Mouse (Mus musculus): ENCODE measurements around the gene E130309D02Rik. TPM values are rescaled to one million over a fixed set of nuclear protein-coding genes. Genes with fewer than 3 reads are reported as not detected.

The E130309D02Rik gene
- polyA plus RNA-seq, 1 experiment from 2014 or later = 15.7 TPM

- H3K9ac ChIP-seq (ENCODE audit: low read length) = no peak overlapping the region
- H3K36me3 ChIP-seq (ENCODE audit: control insufficient read depth, insufficient read depth, low read length) = no peaks in the 10 kb centered on the region
- H3K4me1 ChIP-seq (replicated peaks; ENCODE audit: control insufficient read depth, insufficient read depth) = no peaks in the 10 kb centered on the region
- no peak overlapping the region for H3K4me2 ChIP-seq (replicated peaks; ENCODE audit: low read depth)
- peaks cover 7% of the 10 kb centered on the region; the same call in 1 of the 2 replicates for H3K27me3 ChIP-seq (ENCODE audit: control insufficient read depth, insufficient read depth, low read length)
- DNase-seq (ENCODE audit: low spot score) (no peak), ATAC-seq (ENCODE audit: low FRiP score, low TSS enrichment) (no peak)
- no peak overlapping the region for H3K27ac ChIP-seq (replicated peaks)
- no peaks in the 10 kb centered on the region for H3K9me3 ChIP-seq (ENCODE audit: control insufficient read depth, low read length)
- TF ChIP-seq CTCF (IDR thresholded peaks at IDR 0.05; ENCODE audit: low read depth) (peak; percentile 58), EP300 (optimal IDR thresholded peaks at IDR 0.05) (no peak)
- 37% methylated on average over 6 of the region's 6 CpGs for WGBS
- no peak overlapping the region for H3K4me3 ChIP-seq (ENCODE audit: low read depth, low read length)
Observed at GRCm38 (mm10) chr5:143284762-143285161, 30.4 kb downstream of the E130309D02Rik start.

- ATAC-seq (ENCODE audit: low FRiP score, low TSS enrichment) (no peak), DNase-seq (ENCODE audit: low spot score) (no peak)
- WGBS = 40% methylated on average over 9 of the region's 10 CpGs
- Histone ChIP-seq H3K27ac (replicated peaks) (no peak overlapping the region), H3K4me3 (ENCODE audit: low read depth, low read length) (no peak overlapping the region), H3K27me3 (ENCODE audit: control insufficient read depth, insufficient read depth, low read length) (no peaks in the 10 kb centered on the region), H3K9ac (ENCODE audit: low read length) (no peak overlapping the region), H3K9me3 (ENCODE audit: control insufficient read depth, low read length) (no peaks in the 10 kb centered on the region), H3K4me1 (replicated peaks; ENCODE audit: control insufficient read depth, insufficient read depth) (no peaks in the 10 kb centered on the region), H3K4me2 (replicated peaks; ENCODE audit: low read depth) (no peak overlapping the region), H3K36me3 (ENCODE audit: control insufficient read depth, insufficient read depth, low read length) (no peaks in the 10 kb centered on the region)
- TF ChIP-seq CTCF (IDR thresholded peaks at IDR 0.05; ENCODE audit: low read depth) (no peak), EP300 (optimal IDR thresholded peaks at IDR 0.05) (no peak)
Observed at GRCm38 (mm10) chr5:143279247-143279646, 35.9 kb downstream of the E130309D02Rik start.

GRCm38 (mm10) chr5:143275761-143276160, 39.4 kb downstream of the E130309D02Rik start:
- 41% methylated on average over 5 of the region's 5 CpGs for WGBS
- Histone ChIP-seq H3K27me3 (ENCODE audit: control insufficient read depth, insufficient read depth, low read length) (no peaks in the 10 kb centered on the region), H3K4me3 (ENCODE audit: low read depth, low read length) (no peak overlapping the region), H3K27ac (replicated peaks) (no peak overlapping the region), H3K4me2 (replicated peaks; ENCODE audit: low read depth) (no peak overlapping the region), H3K4me1 (replicated peaks; ENCODE audit: control insufficient read depth, insufficient read depth) (no peaks in the 10 kb centered on the region), H3K9me3 (ENCODE audit: control insufficient read depth, low read length) (no peaks in the 10 kb centered on the region), H3K9ac (ENCODE audit: low read length) (no peak overlapping the region), H3K36me3 (ENCODE audit: control insufficient read depth, insufficient read depth, low read length) (no peaks in the 10 kb centered on the region)
- ATAC-seq (ENCODE audit: low FRiP score, low TSS enrichment) = no peak
- TF ChIP-seq CTCF (IDR thresholded peaks at IDR 0.05; ENCODE audit: low read depth) = no peak
- no peak for DNase-seq (ENCODE audit: low spot score)

GRCm38 (mm10) chr5:143272540-143273330, 42.4 kb downstream of the E130309D02Rik start:
- H3K27ac ChIP-seq (replicated peaks) = no peak overlapping the region
- H3K27me3 ChIP-seq (ENCODE audit: control insufficient read depth, insufficient read depth, low read length) = no peaks in the 10 kb centered on the region
- ATAC-seq (ENCODE audit: low FRiP score, low TSS enrichment) = no peak
- no peaks in the 10 kb centered on the region for H3K36me3 ChIP-seq (ENCODE audit: control insufficient read depth, insufficient read depth, low read length)
- no peak for TF ChIP-seq CTCF (IDR thresholded peaks at IDR 0.05; ENCODE audit: low read depth)
- no peak for TF ChIP-seq EP300 (optimal IDR thresholded peaks at IDR 0.05)
- 73% methylated on average over 16 of the region's 16 CpGs for WGBS
- no peak overlapping the region for H3K9ac ChIP-seq (ENCODE audit: low read length)
- no peaks in the 10 kb centered on the region for H3K4me1 ChIP-seq (replicated peaks; ENCODE audit: control insufficient read depth, insufficient read depth)
- DNase-seq (ENCODE audit: low spot score) = no peak
- no peak overlapping the region for H3K4me2 ChIP-seq (replicated peaks; ENCODE audit: low read depth)
- no peaks in the 10 kb centered on the region for H3K9me3 ChIP-seq (ENCODE audit: control insufficient read depth, low read length)
- no peak overlapping the region for H3K4me3 ChIP-seq (ENCODE audit: low read depth, low read length)

GRCm38 (mm10) chr5:143272108-143272507, 43.1 kb downstream of the E130309D02Rik start:
- 68% methylated on average over 3 of the region's 3 CpGs for WGBS
- TF ChIP-seq EP300 (optimal IDR thresholded peaks at IDR 0.05) (no peak), CTCF (IDR thresholded peaks at IDR 0.05; ENCODE audit: low read depth) (no peak)
- H3K27ac ChIP-seq (replicated peaks) = no peak overlapping the region
- no peaks in the 10 kb centered on the region for H3K9me3 ChIP-seq (ENCODE audit: control insufficient read depth, low read length)
- no peaks in the 10 kb centered on the region for H3K36me3 ChIP-seq (ENCODE audit: control insufficient read depth, insufficient read depth, low read length)
- H3K4me1 ChIP-seq (replicated peaks; ENCODE audit: control insufficient read depth, insufficient read depth) = no peaks in the 10 kb centered on the region
- DNase-seq (ENCODE audit: low spot score) = no peak
- H3K4me3 ChIP-seq (ENCODE audit: low read depth, low read length) = no peak overlapping the region
- no peak for ATAC-seq (ENCODE audit: low FRiP score, low TSS enrichment)
- H3K9ac ChIP-seq (ENCODE audit: low read length) = no peak overlapping the region
- H3K4me2 ChIP-seq (replicated peaks; ENCODE audit: low read depth) = no peak overlapping the region
- no peaks in the 10 kb centered on the region for H3K27me3 ChIP-seq (ENCODE audit: control insufficient read depth, insufficient read depth, low read length)

GRCm38 (mm10) chr5:143271642-143272041, 43.5 kb downstream of the E130309D02Rik start:
- H3K27me3 ChIP-seq (ENCODE audit: control insufficient read depth, insufficient read depth, low read length) = no peaks in the 10 kb centered on the region
- no peak overlapping the region for H3K27ac ChIP-seq (replicated peaks)
- no peak overlapping the region for H3K4me2 ChIP-seq (replicated peaks; ENCODE audit: low read depth)
- no peak overlapping the region for H3K9ac ChIP-seq (ENCODE audit: low read length)
- H3K4me1 ChIP-seq (replicated peaks; ENCODE audit: control insufficient read depth, insufficient read depth) = no peaks in the 10 kb centered on the region
- H3K36me3 ChIP-seq (ENCODE audit: control insufficient read depth, insufficient read depth, low read length) = no peaks in the 10 kb centered on the region
- DNase-seq (ENCODE audit: low spot score) (no peak), ATAC-seq (ENCODE audit: low FRiP score, low TSS enrichment) (no peak)
- H3K4me3 ChIP-seq (ENCODE audit: low read depth, low read length) = no peak overlapping the region
- no peak for TF ChIP-seq EP300 (optimal IDR thresholded peaks at IDR 0.05)
- TF ChIP-seq CTCF (IDR thresholded peaks at IDR 0.05; ENCODE audit: low read depth) = no peak
- WGBS = 58% methylated on average over 6 of the region's 6 CpGs
- H3K9me3 ChIP-seq (ENCODE audit: control insufficient read depth, low read length) = no peaks in the 10 kb centered on the region

Data from stomach, postnatal 0 days (tissue).